Mouse (Mus musculus) ZHBTc4 (cell line): Measurements from ENCODE around the gene Slc9a1.
A peak's percentile ranks its signal among the peaks of the same experiment; 100 is the strongest.

Source experiments
- DNase-seq: peaks from one replicate; pipeline ENCODE4 v3.0.0-alpha.2; 2011; ENCODE audit warnings: low read depth, low spot score

Gene Slc9a1

DNA sequence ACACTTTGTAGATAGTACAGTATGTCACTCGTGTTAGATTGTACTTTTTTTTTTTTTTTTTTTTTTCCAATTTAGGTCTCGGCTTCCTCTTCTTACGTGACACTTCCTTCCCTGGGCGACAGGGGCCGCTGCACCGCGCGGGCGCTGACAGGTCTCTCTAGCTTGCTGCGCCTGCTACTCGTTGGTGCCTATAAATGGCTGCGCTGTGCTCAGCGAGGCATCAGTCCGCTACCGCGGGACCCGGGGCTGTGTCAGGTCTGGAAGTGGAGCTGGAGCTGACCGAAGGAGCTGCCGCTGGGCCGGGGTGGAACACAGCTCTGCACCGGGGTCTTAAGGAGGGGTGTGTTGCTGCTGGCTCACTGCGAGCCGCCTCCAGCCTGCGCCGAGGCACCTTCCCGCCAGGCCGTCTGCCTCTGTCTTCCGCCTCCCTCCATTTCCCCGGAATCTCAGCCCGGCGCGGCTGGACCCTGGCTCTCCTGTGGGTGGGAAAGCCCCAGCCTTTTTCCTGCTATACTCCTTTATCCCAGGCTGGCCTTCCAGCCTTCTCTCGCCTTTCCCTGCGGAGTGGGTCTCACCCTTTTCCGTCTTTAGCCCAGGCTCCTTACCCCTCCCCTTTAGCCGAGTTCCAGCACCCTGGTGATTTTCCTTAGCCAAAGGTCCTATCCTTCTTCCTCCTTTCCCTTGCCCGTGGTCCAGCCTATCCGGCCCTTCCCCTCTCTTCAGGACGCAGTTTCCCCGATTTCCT, at the start of gene Slc9a1:
Gene Slc9a1, plus strand, starts transcription at position 154 of the 745 bp plus-strand sequence.
- DNase-seq, result peak; percentile 95

DNA sequence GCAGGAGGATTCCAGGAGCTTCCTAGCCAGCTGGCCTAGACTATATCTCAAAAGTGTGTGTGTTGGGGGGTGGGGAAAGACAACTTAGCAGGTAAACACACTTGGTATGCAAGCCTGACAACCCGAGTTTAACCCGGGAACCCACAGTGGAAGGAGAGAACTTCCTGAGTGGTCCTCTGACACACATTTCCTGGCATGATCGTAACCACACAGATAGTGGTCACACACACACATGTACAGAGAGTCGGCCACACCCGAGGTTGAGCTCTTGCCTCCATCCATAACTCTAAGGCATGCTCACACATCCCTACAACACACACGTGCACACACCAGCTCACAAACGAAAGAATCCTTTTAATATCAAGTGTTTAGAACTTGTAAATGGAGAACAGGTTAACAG, 41.4 kb upstream of the Slc9a1 start:
- DNase-seq, result no peak

DNA sequence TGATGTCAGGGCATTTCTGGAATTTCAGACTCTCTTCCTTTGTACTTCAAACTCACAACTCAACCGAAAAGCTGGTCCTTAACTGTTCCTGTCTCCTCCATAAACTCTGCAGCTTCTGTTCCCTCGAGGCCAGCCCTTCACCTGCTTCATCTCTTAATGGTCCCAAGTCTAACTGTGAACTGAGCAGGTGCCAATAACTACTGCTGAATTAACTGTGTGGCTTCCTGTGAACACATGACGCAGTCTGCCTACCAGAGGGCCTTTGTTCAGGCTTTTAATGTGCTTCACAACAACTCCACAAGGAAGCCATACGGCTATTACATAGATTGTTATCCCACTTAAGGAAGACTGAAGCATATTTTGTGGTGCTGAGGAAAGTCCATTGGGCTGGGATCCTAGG, 39.2 kb upstream of the Slc9a1 start:
- DNase-seq, result no peak

DNA sequence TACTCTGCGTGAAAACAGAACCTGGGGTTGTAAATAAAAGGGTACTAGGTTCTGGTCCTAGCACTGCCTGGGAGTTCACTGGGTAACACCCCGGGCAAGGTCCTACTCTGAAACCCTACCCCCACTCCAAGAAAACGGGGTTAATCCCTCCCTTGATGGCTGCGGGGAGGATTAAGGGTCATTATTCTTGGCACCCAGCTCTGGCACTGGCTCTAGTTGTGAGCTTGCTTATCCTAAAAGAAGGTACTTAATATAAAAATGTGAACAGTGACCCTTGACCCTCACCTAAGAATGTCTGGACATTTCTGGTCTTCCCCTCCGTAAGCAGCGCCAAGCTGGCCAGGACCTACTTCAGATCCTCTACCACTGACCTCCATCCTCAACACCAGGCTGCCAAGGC, 36.2 kb upstream of the Slc9a1 start:
- DNase-seq, result no peak

DNA sequence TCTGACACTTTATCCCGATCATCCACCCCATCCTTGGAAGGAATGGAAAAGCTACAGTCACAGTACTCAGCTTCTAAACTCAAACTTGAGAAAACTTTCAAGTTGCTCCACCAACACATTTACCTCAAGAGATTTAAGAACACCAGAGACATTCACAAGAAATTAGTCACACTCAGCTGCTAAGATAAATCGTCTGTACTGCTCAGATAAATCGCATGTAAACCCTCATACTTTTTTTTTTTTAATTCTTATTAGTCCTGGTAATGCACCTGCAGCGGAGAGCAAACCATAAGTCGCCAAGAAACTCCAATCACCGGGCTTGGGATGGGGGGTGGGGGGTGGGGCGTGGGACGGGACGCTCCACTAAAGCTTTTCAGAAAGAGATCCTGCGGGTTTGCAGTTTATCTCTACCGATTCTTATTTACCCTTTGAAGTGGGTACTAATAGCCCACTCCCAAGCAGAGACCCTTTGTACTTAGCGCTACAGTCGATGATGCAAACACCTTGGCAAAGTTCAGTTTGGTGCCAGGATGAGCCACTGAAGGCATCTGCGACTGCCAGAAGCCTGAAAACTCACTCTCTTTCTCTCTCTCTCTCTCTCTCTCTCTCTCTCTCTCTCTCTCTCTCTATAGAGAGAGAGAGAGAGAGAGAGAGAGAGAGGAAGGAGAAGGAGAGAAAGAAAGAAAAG, 31.5 kb upstream of the Slc9a1 start:
- DNase-seq, result no peak

DNA sequence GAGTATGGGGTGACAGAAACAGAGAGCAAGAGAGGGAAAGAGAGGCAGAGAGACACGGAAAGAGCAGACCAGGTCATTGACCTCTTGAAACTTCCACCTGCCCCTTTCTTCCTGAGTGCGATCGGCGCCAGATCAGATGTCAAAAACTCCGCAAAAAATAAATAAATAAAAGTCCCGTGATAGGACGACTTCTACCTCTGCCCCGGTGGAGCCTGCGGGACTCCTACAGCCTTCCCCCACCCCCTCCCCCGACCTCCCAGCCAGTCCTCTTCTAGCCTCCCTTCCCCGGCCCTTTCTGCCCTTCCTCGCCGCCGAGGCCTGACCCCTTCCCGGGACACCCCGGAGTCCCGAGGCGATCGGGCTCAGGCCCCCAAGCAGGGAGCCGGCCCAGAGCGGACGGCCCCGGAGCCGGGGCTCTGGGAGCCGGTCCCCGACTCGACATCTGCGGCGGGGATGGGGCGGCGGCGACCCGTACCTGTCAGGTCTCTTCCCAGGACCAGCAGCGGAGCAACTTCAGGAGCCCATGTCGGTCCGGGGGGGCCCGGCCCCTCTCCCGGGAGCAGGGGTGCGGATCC, 30.9 kb upstream of the Slc9a1 start:
- DNase-seq, result peak; percentile 36

DNA sequence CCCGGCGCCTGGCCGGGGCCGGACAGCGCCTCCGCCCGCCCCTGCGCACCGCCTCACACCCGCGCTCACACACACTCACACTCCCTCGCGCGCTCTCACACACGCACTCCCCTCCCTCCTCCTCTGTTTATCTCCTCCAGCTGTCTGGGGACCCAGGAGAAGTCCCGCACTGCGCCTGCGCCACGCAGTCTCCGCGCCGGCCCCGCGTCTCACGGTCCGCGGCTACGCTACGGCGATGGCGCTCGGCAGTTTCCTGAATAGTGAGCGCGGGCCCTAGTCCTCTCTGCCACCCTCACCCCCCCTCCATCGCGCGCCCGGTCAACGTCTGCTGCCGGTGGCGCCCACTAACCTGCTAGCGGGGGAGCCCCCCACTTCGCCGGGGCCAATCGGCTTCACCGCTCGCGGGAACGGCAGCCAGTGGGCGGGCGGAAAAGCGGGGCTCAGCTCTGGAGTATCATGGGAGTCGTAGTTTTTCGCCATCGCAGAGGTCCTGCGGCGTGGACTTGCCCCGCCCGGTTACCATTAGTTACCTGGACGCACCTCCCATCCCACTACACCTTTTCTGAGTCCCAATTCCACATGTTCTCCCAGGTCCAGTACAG, 30.3 kb upstream of the Slc9a1 start:
- peak; percentile 91 for DNase-seq

DNA sequence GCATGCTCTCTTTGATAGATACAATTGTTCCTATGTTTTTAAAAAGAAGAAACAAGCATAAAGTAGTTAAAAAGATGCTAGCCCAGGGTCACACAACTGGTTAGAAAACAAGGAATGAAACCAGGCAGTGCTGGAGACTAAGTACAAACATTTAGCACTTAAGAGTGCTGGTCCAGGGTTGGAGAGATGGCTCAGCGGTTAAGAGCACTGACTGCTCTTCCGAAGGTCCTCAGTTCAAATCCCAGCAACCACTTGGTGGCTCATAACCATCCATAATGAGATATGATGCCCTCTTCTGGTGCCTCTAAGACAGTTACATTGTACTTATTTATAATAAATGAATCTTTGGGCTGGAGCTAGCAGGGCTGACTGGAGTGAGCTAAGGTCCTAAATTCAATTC, 29.3 kb upstream of the Slc9a1 start:
- peak; percentile 0 for DNase-seq

DNA sequence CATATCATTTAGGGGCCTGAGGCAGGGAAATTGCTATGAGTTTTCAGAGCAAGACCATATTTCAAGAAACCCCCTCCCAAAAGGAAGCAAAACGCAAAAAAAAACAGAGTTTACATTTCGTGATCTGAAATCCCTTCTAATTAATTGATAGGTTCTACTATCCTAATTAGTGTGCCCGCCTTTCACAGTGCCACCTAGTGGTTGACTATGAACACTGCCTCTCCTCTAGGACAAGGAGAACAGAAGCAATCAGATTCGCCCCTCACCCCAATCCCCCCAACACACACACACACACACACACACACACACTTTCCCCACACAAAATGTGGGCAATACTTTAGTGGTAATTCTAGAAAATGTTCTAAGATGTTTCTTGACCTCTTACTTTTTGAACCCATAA, 25.4 kb upstream of the Slc9a1 start:
- DNase-seq, result peak; percentile 60

DNA sequence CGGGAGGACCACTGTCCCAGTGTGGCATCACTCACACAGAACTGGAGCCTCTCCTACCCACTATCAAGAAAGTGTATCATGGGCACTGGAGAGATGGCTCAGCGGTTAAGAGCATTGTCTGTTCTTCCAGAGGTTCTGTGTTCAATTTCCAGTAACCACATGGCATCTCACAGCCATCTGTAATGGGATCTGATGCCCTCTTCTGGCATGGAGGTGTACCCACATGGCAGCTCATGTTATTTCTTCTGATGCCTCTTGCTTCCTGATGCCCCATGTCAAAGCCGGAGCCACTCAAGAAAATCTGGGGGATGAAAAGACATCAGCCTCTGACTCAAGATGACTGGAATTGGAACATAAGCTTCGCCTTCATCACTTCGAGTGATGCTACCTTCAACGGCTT, 23.8 kb upstream of the Slc9a1 start:
- peak; percentile 20 for DNase-seq

DNA sequence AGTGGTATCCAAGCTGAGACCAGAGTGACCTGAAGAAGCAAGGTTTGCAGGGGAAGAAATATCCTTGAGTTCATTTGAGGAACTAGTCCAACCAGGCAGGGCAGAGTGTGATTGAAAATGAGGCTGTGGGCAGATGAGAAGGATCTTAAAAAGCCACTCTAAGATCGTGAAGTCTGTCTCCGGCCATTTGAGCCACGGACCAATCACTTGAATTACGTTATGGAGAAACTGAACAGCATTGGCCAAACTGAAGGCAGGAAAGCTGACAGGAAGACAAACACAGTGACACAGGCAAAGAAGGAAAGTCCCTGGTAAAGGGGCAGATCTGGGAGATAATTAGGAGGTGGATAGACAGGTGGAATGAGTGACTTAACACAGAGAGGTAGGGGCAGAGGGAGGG, 22.9 kb upstream of the Slc9a1 start:
- peak; percentile 0 for DNase-seq

DNA sequence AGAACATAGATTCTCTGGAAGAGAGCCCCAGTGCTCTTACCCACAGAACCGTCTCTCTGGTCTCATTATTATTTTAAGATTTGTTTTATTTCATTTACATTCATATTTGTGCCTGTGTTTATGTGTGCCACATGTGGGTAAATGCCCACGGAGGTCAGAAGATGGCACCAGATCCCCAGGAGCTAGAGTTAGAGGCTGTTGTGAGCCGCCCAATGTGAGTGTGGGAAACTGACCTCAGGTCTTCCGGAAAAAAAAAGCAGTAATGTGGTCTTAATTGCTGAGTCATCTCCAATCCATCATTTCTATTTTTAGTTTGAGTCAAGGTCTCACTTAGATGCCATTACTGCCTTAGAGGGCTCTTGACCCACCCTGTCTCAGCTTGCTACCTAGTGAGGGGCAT, 21.9 kb upstream of the Slc9a1 start:
- peak; percentile 40 for DNase-seq

DNA sequence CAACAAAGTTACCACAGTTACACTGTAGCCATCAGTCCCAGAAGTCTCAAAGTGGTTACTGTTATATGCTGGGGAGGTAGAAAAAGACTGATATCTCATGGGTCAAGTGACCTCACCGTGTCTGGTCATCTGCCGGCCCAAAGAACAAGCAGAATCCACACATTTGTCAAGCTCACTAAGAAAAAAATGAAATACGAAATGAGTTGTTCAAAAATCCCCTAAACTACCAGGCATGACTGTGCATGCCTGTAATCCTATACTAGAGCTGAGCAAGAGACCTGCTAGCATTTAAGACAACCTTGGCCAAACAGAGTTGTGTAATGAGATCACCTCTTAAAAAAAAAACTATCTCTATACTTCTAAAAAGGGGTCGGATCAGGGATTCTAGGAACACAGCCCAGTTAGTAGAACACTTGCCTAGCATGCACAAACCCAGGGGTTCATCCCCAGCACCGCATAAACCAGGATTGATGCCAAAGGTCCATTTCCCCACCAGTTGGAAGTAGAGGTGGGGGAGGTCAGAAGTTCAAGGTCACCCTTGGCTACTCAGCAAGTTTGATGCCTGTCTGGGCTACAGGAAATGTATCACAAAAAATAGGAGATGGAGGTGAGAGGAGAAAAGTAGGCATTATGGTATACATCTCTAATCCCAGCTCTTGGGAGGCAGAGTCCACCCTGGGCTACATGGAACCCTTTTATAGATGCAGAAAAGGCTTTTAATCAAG, 21.3 kb upstream of the Slc9a1 start:
- DNase-seq, result peak; percentile 72

DNA sequence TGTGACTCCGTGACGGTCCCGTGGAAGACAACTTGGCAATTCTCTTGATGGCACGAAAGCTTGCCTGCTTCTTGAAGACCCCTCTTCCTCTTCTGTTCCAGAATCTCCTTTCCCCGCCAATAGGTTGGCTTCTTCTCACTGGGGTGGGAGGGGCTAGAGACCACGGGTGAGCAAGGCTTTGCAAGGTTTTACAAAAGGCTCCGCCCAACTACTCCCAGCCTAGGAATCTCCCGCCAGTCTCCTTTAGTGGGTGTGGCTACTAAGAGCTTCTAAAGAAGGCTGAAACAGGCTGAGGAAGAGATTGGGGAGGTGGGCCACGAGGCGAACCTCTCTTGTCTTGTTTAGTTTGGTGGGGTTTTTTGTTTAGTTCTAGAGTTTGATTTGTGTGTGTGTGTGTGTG, 16.7 kb upstream of the Slc9a1 start:
- DNase-seq, result peak; percentile 99

DNA sequence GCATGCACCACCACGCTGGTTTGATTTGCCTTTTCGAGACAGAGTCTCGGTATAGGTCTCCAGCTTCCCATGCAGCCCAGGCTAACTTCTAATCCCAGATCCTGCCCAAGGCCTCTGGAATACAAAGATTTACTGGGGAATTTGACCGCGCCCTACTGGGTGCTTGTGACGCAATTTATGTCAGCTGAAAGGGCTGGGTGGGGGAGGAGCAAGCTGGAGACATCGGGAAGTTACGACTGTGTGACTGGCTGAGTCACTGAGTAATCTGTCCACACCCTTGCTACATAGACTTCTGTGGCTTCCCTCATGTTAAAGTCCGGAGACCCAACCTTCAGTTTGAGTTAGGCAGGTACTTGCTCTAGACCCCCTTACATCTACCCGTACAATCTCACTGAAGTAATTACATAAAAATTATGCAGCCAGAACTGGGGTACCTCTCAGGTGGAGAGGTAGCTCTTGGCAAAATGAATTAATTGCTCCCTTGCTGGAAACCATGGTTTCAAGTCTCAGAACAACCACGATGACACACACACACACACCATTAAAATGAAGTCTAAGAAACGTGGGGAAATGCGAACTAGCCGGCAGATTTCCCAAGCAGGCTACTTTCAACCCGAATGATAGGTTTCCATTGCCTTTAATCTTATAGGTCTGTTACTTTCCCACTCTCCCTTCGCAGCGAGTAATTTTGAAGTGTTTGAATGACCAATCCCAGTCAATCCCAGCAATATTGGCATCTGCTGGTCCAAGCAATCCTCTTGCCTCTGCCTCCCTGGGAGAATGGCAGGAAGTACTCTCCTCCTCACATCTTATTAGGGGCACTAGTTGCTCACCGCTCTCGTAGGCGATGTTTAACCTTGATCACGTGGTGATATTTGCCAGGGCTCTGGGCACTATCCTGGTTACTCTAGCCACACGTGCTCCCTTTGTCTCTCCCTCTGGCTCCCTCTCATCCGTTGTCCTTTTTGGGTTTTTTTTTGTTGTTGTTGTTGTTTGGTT, 15.8 kb upstream of the Slc9a1 start, which contains the start of gene Wdtc1:
Gene Wdtc1, minus strand, starts transcription at position 115 of the 999 bp plus-strand sequence.
- DNase-seq, result peak; percentile 99

DNA sequence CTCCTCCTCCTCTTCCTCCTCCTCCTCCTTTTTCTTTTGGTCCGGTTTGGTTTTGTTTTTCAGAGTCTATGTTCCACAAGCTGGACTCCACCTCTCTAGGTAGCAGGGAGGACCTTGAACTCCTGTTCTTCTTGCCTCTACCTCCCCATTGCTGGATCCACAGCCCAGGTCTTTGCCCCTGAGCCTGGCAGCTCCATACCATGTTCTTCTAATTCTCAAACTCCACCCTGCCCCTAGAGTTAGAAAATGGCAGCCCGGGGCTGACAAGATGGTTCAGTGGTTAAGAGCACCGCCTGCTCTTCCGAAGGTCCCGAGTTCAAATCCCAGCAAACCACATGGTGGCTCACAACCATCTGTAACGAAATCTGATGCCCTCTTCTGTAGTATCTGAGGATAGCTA, 14.9 kb upstream of the Slc9a1 start:
- peak; percentile 42 for DNase-seq

DNA sequence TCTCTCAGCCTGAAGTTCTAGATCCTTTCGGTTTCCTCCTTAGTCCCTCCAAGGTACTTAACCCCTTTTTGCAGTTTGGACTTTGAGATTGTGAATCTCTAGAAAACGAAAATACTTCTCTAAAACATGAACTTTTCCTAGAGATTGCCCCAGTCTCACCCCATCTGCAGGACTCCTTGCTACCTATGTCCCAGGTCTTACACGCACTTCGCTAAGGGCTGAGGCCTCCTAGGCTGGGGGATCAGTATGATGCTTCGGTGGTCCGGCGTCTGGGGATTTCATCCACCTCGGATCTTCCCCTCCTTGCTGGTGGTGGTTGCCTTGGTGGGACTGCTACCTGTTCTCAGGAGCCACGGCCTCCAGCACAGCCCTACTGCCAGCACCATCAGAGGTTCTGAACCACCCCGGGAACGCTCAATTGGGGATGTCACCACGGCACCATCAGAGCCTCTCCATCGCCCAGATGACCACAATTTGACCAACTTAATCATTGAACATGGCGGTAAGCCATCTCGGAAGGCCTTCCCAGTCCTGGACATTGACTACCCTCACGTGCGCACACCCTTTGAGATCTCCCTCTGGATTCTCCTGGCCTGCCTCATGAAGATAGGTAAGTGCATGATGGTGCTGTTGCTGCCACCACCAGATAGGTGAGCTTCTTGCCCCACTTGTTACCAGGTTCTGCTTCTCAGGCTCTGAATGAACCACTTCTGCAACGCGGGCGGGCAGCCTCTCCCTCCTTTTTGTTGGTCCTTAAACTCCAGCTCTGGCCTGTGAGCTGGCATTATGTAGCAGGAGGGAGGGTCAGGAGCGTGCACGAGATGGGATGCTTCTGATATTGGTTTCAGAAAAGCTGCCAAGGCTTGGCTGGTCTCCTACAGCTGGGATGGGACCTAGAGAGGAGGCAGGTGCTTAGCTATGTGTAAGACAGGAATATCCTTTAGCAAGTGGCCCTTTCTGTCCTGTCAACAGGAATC, 1.1 kb downstream of the Slc9a1 start:
- DNase-seq, result no peak

DNA sequence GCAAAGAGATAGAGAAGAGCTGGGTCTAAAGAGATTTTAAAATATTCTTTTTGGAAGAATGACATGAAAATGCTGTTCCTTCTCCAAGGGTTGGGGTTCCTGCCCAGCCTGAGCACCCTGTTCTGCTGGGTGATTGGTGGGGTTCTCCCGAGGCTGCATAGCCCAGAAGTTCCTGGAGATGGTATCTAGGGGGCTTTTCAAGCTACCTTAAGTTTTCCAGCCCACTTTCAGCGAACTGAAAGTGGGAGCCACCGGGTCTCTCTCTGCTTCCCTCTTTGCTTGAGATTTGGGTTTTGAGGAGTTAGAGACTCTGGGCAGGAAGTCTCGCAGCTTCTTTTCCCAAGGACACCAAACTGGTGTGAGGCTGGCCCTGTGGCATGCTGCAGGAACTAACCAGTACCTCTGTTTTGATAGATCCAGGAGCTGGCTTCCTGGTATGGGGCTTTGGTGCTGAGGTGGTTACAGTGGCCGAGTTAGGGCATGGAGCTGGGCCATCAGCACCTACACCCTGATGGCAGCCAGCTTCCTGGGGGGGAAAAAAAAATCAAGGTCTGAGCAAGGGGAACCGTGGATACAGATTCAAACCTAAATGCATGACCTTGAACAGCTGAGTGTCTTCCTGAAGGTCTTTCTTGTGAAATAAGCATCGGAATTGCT, 2.2 kb downstream of the Slc9a1 start:
- peak; percentile 1 for DNase-seq

DNA sequence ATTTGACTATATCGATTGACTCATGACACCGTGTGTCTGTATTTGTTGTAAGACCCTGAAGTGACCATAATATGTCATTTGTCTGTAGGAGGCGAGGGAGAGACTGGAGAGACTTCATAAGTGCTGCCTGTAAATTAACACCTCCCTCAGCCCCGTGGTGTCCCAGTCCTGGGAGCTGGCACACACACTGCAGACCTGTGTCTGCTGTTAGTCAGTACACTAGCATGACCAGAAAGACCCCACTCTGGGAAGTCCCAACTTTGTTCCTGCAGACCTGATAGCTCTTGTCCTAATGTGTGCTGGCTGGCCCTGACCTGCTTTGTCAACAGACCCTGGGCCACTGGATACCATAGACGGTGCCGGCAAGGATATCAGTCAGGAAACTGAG, 2.8 kb downstream of the Slc9a1 start:
- DNase-seq, result peak; percentile 2
